Mouse (Mus musculus) embryo, embryonic 11 days (tissue): Measurements from ENCODE around the gene Cplx3.
A peak's percentile ranks its signal among the peaks of the same experiment; 100 is the strongest.

Source experiments
- DNase-seq: peaks from one replicate; pipeline ENCODE4 v3.0.0-alpha.2; 2015

Cplx3 gene

DNA sequence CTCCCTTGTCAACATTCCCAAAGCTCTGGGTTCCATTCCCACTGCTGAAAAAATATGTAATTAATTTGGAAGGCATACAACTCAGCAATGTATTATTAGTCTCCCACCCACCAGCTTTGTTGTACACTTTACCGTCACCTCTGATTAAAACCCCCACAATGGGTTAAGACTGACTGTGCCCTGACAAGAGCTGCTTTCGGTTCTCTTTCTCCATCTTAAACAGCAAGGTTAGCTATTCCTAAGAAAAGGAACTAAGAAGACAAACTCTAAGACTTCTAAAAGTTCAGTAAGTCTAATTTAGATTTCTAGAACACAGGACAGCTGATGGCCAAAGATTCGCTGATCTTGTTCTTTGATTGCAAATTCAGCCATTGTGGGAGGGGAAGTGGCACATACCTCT, 48.9 kb downstream of the Cplx3 start:
- no peak for DNase-seq

DNA sequence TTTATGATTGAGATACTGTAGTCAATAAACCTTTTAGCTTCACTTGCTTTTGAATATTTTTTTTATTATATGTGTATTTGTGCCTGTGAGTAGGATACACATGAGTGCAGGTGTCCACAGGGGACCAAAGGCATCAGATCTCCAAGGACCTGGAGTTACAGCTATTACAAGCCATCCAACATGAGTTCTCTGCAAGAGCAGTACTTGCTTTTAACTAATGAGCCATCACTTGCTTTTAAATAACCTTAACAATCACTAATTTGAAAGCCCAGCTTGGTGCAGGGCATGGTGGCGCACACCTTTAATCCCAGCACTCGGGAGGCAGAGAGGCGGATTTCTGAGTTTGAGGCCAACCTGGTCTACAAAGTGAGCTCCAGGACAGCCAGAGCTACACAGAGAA, 51.3 kb downstream of the Cplx3 start:
- no peak for DNase-seq

DNA sequence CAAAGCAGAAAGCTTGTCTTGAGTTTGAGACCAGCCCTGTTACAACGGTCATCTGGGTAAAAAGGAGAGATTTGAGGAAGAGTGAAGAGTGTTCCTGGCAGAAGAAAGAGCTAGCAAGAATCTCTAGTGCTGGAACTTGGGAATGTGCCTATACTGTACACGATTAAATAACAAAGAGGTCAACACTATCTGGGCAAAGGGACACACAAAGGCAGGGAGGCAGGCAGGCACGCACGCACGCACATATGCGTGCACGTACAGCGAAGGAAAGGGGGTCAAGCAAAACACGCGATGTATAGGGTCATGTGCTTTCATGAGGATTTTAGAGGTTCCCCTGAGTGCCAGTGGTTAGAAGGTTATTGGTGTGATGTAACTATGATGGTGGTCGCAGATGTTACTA, 53.0 kb downstream of the Cplx3 start:
- no peak for DNase-seq

DNA sequence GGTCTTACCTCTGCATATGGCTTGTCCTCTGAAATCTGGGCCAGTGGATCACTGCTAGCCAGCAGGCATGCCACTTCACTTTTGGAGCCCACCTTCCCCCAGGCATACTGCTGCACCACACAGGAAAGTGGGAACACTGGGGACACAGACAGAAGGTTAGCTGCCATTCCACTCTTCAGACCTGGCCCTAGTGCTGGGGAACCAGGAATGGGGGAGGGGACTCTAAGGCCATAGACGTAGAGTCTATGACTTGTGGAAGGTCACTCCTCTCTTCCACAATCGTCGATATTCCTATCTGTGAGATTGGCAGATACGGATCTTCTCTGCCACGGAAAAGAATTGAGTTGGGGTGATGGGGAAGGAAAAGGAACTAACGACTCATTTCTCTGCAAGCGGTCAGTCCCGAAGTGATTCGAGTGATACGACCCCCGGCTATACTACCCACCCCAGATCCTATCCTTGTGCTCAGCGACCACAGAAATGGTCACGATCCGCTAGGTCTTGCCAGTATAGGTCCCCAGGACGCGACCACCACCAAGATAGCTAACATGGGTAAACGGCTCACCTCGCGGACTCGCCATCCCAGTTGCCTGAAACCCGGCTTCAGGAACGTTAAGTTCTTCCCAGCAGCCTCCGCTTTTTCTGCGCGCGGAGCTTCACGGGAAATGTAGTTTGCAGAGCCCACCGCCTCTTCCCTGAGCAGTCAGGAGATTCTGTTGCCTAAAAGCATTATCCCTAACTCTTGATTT, 53.8 kb downstream of the Cplx3 start, which contains the start of gene Mpi:
TSS of gene Mpi (minus strand) at position 625 of the 749 bp plus-strand sequence.
- DNase-seq, result peak; percentile 89

DNA sequence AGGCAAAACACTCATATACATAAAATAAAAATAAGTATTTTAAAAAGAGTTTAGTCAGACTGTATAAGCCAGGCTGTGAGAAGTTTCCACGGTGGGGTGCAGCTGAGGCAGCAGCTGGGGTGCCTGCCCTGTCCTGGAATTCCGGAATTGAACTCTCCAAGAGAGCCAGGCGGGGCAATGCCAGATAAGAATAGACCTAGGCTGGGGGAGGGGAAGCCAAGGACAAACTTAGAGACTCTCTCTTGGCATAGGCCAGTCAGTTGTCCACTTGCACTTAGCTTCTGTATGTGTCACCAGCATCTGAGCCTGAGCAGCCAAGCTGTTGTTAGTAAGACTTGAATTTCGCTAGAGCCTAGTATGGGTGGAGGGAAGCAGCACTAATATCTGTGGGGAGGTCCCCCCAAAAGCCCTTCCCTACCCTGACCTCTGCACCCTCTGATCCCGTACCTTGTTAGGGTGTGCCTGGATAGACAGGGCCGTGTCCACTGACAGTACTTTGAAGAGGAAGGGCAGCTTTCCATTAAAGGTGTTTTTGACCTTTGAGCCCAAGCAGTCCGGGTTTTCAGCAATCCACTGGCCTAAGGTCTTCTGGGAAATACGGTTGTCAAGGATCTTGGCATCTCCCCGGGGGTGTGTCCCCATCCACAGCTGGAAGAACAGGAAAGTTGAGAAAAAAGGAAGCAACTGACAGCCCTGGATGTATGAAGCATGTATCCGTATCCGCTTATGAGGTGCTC, 55.8 kb downstream of the Cplx3 start:
- DNase-seq, result no peak
